Mouse (Mus musculus): ENCODE results near the gene Krt33a.

GRCm38 (mm10) chr11:99982731-99983130, 33.3 kb downstream of the Krt33a start:
- no peak for TF ChIP-seq CTCF (conservative IDR thresholded peaks at IDR 0.05; ENCODE audit: low read length)
- TF ChIP-seq POU5F1 (IDR thresholded peaks at IDR 0.05; ENCODE audit: borderline replicate concordance, low read length): no peak
- TF ChIP-seq NANOG (IDR thresholded peaks at IDR 0.05; ENCODE audit: borderline replicate concordance, low read length): no peak
